Mouse (Mus musculus) adrenal gland, postnatal 10 days (tissue): ENCODE results near the gene Mki67. TPM values are rescaled to one million over a fixed set of nuclear protein-coding genes. Genes with fewer than 3 reads are reported as not detected.
"Not testable (repeated sequence)": the region's sequence is repeated elsewhere in the genome, so short reads cannot be mapped to it uniquely, and the experiment has no call there.

Source experiments
- DNase-seq: peaks from one replicate; pipeline ENCODE4 v3.0.0; 2021; ENCODE audit warnings: mixed read lengths
- total RNA-seq, 2 experiments: library from RNA; stranded (reverse); gene quantifications; 2 replicates each; pipeline ENCODE4 v1.2.3; 2021

The Mki67 gene
- total RNA-seq, 2 experiments from 2014 or later = 35.2 to 52.2 TPM

- no peak for DNase-seq
Observed at GRCm38 (mm10) chr7:135716968-135717557, 902 bp upstream of the Mki67 start.

GRCm38 (mm10) chr7:135716445-135716877 is 300 bp upstream of the Mki67 start:
- DNase-seq = peak; percentile 93

GRCm38 (mm10) chr7:135715166-135715565 is 995 bp downstream of the Mki67 start:
- DNase-seq = no peak

GRCm38 (mm10) chr7:135713326-135713725 is 2.8 kb downstream of the Mki67 start:
- DNase-seq = no peak

DNA sequence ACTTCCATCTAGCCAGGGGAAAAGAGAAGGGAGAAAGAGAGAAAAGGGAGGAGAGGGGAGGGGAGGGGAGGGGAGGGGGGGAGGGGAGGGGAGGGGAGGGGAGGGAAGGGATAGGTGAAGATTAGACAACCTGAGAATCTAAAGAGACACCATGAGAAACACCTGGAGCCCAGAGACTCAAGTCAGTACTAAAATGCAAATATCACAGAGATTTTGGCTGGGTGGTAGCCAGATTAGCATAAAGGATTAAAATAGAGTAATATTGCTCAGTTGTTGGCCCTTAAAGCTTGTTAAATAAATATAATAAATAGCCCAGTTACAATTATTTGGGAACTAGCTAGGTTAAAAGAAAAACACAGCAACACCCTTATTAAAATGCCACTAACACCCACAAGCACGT is 3.6 kb downstream of the Mki67 start:
- no peak for DNase-seq

GRCm38 (mm10) chr7:135710702-135711101 is 5.5 kb downstream of the Mki67 start:
- no peak for DNase-seq

DNA sequence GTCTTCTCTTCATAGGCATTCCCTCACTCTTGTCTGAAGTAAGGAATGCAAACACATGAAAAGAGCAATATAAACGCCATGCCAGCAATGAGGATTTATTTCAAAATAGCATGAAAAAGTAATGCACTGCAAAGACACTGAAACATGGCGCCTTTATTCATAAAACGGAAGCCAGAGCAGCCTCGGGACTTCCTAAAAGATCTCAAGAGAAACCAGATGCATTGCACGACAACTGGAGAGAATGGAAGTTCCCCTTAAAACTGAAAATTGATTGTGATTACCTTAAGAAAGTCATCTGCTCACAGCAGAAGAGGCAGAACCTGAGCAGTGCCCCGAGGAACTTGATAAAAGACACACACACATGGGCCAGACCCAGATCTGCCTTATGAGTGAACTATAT is 10.4 kb downstream of the Mki67 start:
- DNase-seq = no peak

DNA sequence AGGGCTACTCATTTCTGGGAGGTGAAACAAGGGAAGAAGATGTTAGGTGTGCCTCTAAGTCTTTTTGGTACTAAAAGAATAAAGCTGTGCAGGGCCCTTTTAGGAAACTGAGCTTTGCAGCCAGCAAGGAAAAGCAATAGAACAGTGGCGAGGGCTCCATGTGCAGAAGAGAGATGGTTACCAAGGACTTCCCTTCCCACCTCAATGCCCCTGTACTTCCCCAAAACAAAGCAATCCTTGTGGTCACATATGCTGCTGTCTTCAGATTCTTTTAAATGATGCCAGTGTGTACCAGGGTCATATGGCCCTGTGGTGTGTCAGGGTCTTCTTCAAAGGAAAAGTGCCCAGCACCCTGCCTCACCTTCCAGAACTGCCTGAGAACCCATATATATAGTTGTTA is 11.1 kb downstream of the Mki67 start:
- no peak for DNase-seq

GRCm38 (mm10) chr7:135704251-135704650 is 11.9 kb downstream of the Mki67 start:
- no peak for DNase-seq

DNA sequence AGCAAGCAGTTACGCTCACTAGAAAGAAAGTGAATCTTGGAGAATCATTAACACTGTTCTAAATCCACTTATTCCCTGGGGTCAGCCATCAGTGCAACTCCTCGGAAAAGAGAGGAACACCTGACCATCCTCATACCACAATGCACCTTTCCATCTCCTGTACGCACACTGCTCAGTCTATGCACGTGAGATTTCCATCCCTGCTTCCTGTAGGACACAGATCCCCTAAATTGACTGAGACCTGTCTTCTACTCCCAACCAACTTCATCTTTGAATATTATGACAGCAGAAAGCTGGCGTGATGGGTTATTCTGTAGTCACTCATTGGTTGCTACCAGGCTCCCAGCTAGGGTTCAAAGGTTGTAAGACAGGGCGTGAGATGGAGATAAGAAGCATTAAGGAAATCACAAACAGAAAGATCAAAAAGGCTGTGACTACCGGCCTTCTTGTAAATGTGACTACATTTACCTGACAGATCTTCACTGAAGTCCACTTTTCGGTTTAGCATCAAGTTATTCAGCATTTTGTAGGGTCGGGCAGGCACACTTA is 12.5 kb downstream of the Mki67 start:
- DNase-seq = no peak

- DNase-seq = not testable (repeated sequence)
Observed at GRCm38 (mm10) chr7:135699351-135699750, 16.8 kb downstream of the Mki67 start.

GRCm38 (mm10) chr7:135698362-135698761 is 17.8 kb downstream of the Mki67 start:
- no peak for DNase-seq

- not testable (repeated sequence) for DNase-seq
Observed at GRCm38 (mm10) chr7:135697021-135697740, 19.0 kb downstream of the Mki67 start.

GRCm38 (mm10) chr7:135696127-135696526 is 20.0 kb downstream of the Mki67 start:
- no peak for DNase-seq

GRCm38 (mm10) chr7:135694796-135695195 is 21.4 kb downstream of the Mki67 start:
- no peak for DNase-seq

DNA sequence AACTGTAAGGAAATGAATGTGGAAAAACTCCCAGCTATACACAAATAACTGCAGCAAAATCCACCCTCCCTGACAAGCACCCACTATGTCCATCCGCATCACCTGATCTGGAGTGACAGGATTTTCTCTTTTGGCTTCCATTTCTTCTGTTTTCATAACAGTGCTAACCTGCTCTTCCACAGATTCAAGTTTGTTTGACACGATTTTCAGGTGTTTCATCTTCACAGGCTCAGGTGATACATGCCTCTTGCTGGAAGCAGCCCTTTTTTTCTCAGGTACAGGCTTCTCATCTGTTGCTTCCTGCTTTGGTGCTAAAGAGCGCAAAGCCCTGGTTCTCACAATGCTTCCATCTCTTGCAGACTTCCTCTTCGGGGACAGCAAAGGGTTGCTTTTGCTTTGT is 22.0 kb downstream of the Mki67 start:
- DNase-seq = no peak

- DNase-seq = no peak
Observed at GRCm38 (mm10) chr7:135691941-135692340, 24.2 kb downstream of the Mki67 start.

- DNase-seq = no peak
Observed at GRCm38 (mm10) chr7:135689396-135689795, 26.8 kb downstream of the Mki67 start.

DNA sequence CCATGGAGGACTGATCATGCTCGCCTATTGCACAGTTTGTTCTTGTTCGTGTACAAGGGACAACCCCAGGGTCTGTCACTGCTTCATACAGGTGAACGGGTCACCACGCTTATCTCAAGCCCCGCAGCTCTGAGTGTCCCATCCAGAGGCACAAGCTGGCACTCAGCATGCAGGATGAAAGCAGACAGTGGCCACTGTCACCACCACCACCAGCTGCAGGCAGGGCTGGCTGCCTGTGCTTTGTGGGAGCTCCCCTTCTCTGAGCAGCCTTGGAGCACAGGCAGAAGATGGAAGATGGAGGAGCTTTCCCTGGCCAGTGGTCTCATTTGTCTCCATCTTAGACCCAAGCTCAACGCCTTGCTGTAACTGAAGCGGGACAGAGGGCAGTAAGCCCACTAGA is 31.2 kb downstream of the Mki67 start:
- no peak for DNase-seq

- not testable (repeated sequence) for DNase-seq
Observed at GRCm38 (mm10) chr7:135684098-135684497, 32.1 kb downstream of the Mki67 start.

- peak; percentile 77 for DNase-seq
Observed at GRCm38 (mm10) chr7:135680334-135680733, 35.8 kb downstream of the Mki67 start.

DNA sequence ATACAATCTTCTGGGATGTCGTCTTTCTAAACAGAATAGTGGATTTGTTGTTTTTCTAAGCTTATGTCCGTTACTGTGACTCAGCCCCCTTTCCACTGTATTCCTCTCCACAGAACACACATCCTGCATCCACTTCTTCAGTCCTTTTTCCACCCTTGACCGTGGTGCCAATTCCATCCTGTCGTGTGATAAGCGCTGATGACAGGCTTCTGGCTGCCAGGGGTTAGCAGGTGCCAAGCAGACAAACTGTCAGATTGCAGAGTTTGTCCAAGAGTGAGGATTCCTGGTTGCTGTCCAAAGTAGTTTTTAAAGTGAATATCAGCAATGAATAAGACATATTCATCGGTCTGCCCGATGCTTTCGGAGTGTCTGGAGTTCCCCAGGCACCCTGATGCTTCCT is 39.4 kb downstream of the Mki67 start:
- DNase-seq = no peak

- peak; percentile 29 for DNase-seq
Observed at GRCm38 (mm10) chr7:135673576-135673975, 42.6 kb downstream of the Mki67 start.
